Mouse (Mus musculus): Measurements from ENCODE around the gene Supt5. TPM values are rescaled to one million over a fixed set of nuclear protein-coding genes. Genes with fewer than 3 reads are reported as not detected.

Supt5 gene
- polyA plus RNA-seq, 1 experiment from 2014 or later = 31.5 TPM

GRCm38 (mm10) chr7:28280630-28281029 is 57.9 kb downstream of the Supt5 start:
- ATAC-seq (ENCODE audit: low FRiP score, low TSS enrichment) = no peak
- 68% methylated on average over 7 of the region's 7 CpGs for WGBS

DNA sequence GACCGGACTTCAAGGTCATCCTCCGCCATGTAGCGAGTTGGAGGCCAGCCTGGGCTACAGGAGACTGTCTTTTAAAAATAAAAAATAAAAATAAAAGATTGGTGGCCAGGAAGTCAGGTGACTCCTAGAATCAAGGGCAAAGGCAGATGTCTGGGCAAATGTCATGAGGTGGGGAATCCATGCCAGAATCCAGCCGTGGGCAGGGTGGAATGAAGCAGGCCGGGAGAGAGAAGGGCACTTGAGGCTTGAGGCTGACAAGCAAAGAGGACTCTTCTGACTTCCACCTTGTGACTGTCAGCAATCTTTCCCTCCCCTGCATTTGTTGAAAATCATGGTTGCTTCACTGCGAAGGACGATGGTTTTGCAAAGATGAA is 60.3 kb downstream of the Supt5 start:
- no peaks in the 10 kb centered on the region for H3K36me3 ChIP-seq (ENCODE audit: control insufficient read depth, insufficient read depth, low read length)
- peak overlapping the region; percentile 82 for H3K9ac ChIP-seq (ENCODE audit: low read length)
- no peaks in the 10 kb centered on the region for H3K27me3 ChIP-seq (ENCODE audit: control insufficient read depth, insufficient read depth, low read length)
- H3K27ac ChIP-seq (replicated peaks) = peak overlapping the region; percentile 84; the same call in 1 of the 2 replicates
- TF ChIP-seq EP300 (optimal IDR thresholded peaks at IDR 0.05) (no peak), CTCF (IDR thresholded peaks at IDR 0.05; ENCODE audit: low read depth) (no peak)
- DNase-seq (ENCODE audit: low spot score) (no peak), ATAC-seq (ENCODE audit: low FRiP score, low TSS enrichment) (no peak)
- H3K4me2 ChIP-seq (replicated peaks; ENCODE audit: low read depth) = peak overlapping the region; percentile 93
- 80% methylated on average over 7 of the region's 7 CpGs for WGBS
- H3K4me1 ChIP-seq (replicated peaks; ENCODE audit: control insufficient read depth, insufficient read depth) = 0 out of 2 replicates have a peak, but pooled peaks cover 2% of the 10 kb centered on the region
- H3K4me3 ChIP-seq (ENCODE audit: low read depth, low read length) = peak overlapping the region; percentile 68
- no peaks in the 10 kb centered on the region for H3K9me3 ChIP-seq (ENCODE audit: control insufficient read depth, low read length)

More at GRCm38 (mm10) chr7:28280630-28281029, 57.9 kb downstream of the Supt5 start:
- no peak for TF ChIP-seq EP300 (optimal IDR thresholded peaks at IDR 0.05)
- TF ChIP-seq CTCF (IDR thresholded peaks at IDR 0.05; ENCODE audit: low read depth) = no peak
- no peak overlapping the region for H3K4me3 ChIP-seq (ENCODE audit: low read depth, low read length)
- no peak for DNase-seq (ENCODE audit: low spot score)
- H3K4me1 ChIP-seq (replicated peaks; ENCODE audit: control insufficient read depth, insufficient read depth) = 0 out of 2 replicates have a peak, but pooled peaks cover 2% of the 10 kb centered on the region
- no peaks in the 10 kb centered on the region for H3K27me3 ChIP-seq (ENCODE audit: control insufficient read depth, insufficient read depth, low read length)
- no peaks in the 10 kb centered on the region for H3K9me3 ChIP-seq (ENCODE audit: control insufficient read depth, low read length)
- no peak overlapping the region for H3K9ac ChIP-seq (ENCODE audit: low read length)
- no peak overlapping the region for H3K27ac ChIP-seq (replicated peaks)
- H3K36me3 ChIP-seq (ENCODE audit: control insufficient read depth, insufficient read depth, low read length) = no peaks in the 10 kb centered on the region
- H3K4me2 ChIP-seq (replicated peaks; ENCODE audit: low read depth) = no peak overlapping the region

DNA sequence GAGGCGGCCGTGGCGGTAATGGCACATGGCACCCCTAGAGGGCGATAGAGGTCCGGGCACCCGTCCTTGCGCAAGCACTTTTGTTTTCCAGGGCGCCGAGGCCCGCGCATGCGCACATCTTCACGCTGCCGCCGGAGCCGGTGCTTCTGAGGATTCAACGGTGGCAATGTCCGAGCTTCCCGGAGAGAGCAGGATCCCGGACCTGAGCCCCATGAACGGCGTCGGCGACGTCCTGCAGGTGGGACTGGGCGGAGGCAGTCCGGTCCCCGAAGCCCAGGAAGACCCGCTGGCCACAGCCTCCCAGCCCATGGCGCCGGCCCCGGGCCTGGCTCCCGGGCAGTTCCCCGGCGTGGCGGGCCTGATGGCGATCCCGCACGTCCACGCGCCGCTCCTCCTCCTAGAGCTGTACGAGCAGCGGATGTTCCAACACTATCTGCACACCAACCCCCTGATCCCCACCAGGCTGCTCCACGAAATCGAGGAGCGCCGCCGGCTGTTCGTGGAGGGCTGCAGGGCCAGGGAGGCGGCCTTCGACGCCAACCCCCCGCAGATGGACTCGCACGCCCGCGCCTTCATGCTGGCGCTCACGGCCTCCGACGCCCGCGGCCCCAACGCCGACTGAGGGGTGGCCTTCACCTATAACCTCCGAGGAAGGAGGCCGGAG is 60.8 kb downstream of the Supt5 start, which contains the start of gene Eid2b:
Gene Eid2b, plus strand, starts transcription at position 125 of the 664 bp plus-strand sequence.
- ATAC-seq (ENCODE audit: low FRiP score, low TSS enrichment) = peak; percentile 79
- Histone ChIP-seq H3K4me2 (replicated peaks; ENCODE audit: low read depth) (peak within 1 kb of the TSS; percentile 93), H3K9ac (ENCODE audit: low read length) (peak within 1 kb of the TSS; percentile 82), H3K9me3 (ENCODE audit: control insufficient read depth, low read length) (no peaks in the 10 kb centered on the region), H3K4me3 (ENCODE audit: low read depth, low read length) (peak within 1 kb of the TSS; percentile 68), H3K36me3 (ENCODE audit: control insufficient read depth, insufficient read depth, low read length) (no peaks in the 10 kb centered on the region), H3K27ac (replicated peaks) (peak within 1 kb of the TSS; percentile 84), H3K4me1 (replicated peaks; ENCODE audit: control insufficient read depth, insufficient read depth) (0 out of 2 replicates have a peak, but pooled peaks cover 2% of the 10 kb centered on the region), H3K27me3 (ENCODE audit: control insufficient read depth, insufficient read depth, low read length) (no peaks in the 10 kb centered on the region)
- TF ChIP-seq CTCF (IDR thresholded peaks at IDR 0.05; ENCODE audit: low read depth) (peak; percentile 92), EP300 (optimal IDR thresholded peaks at IDR 0.05) (no peak)
- DNase-seq (ENCODE audit: low spot score) = peak; percentile 94
- WGBS = 2% methylated on average over 68 of the region's 68 CpGs

DNA sequence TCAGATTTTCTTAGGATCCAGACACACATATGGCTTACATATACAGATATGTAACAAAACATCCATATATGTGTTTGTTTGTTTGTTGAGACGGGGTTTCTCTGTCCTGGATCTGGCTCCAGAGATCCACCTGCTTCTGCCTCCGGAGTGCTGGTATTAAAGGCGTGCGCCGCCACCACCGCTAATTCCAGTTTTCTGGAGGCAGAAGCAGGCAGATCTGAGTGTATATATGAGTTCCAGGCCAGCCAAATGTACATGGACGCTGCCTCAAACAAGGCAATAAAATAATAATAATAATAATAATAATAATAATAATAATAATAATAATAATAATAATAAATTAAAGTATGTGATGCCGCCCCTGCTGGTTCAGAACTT is 61.3 kb downstream of the Supt5 start:
- H3K27ac ChIP-seq (replicated peaks) = no peak overlapping the region
- H3K27me3 ChIP-seq (ENCODE audit: control insufficient read depth, insufficient read depth, low read length) = no peaks in the 10 kb centered on the region
- H3K4me1 ChIP-seq (replicated peaks; ENCODE audit: control insufficient read depth, insufficient read depth) = 0 out of 2 replicates have a peak, but pooled peaks cover 2% of the 10 kb centered on the region
- TF ChIP-seq CTCF (IDR thresholded peaks at IDR 0.05; ENCODE audit: low read depth) (no peak), EP300 (optimal IDR thresholded peaks at IDR 0.05) (no peak)
- H3K9me3 ChIP-seq (ENCODE audit: control insufficient read depth, low read length) = no peaks in the 10 kb centered on the region
- WGBS = 59% methylated on average over 8 of the region's 8 CpGs
- no peaks in the 10 kb centered on the region for H3K36me3 ChIP-seq (ENCODE audit: control insufficient read depth, insufficient read depth, low read length)
- no peak for DNase-seq (ENCODE audit: low spot score)
- no peak overlapping the region for H3K4me2 ChIP-seq (replicated peaks; ENCODE audit: low read depth)
- no peak for ATAC-seq (ENCODE audit: low FRiP score, low TSS enrichment)
- no peak overlapping the region for H3K9ac ChIP-seq (ENCODE audit: low read length)
- H3K4me3 ChIP-seq (ENCODE audit: low read depth, low read length) = no peak overlapping the region

GRCm38 (mm10) chr7:28271761-28272160 is 66.8 kb downstream of the Supt5 start:
- no peak overlapping the region for H3K4me3 ChIP-seq (ENCODE audit: low read depth, low read length)
- no peak overlapping the region for H3K9ac ChIP-seq (ENCODE audit: low read length)
- H3K27me3 ChIP-seq (ENCODE audit: control insufficient read depth, insufficient read depth, low read length) = no peaks in the 10 kb centered on the region
- H3K4me1 ChIP-seq (replicated peaks; ENCODE audit: control insufficient read depth, insufficient read depth) = no peaks in the 10 kb centered on the region
- H3K27ac ChIP-seq (replicated peaks) = no peak overlapping the region
- TF ChIP-seq EP300 (optimal IDR thresholded peaks at IDR 0.05) (no peak), CTCF (IDR thresholded peaks at IDR 0.05; ENCODE audit: low read depth) (peak; percentile 47)
- no peak overlapping the region for H3K4me2 ChIP-seq (replicated peaks; ENCODE audit: low read depth)
- no peak for ATAC-seq (ENCODE audit: low FRiP score, low TSS enrichment)
- no peaks in the 10 kb centered on the region for H3K9me3 ChIP-seq (ENCODE audit: control insufficient read depth, low read length)
- no peak for DNase-seq (ENCODE audit: low spot score)
- H3K36me3 ChIP-seq (ENCODE audit: control insufficient read depth, insufficient read depth, low read length) = no peaks in the 10 kb centered on the region
- 69% methylated on average over 3 of the region's 3 CpGs for WGBS

DNA sequence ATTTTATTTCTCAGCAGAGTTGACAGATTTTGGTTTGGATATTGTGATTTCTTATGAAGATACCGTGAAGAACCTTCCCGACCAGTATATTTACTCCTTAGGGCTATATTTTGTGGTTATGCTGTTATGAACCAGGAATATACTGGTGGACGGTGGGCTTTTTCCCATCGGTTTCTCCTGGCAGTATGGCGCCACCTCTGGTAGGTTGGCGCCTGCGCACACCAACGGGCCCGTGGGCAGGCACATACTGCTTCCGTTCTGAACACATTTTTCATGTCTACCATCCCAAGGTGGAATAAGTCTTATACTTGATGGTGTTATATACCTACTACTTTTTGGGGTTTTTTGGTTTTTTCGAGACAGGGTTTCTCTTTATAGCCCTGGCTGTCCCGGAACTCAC is 69.2 kb downstream of the Supt5 start:
- Histone ChIP-seq H3K4me2 (replicated peaks; ENCODE audit: low read depth) (no peak overlapping the region), H3K4me1 (replicated peaks; ENCODE audit: control insufficient read depth, insufficient read depth) (no peaks in the 10 kb centered on the region), H3K9me3 (ENCODE audit: control insufficient read depth, low read length) (no peaks in the 10 kb centered on the region), H3K27me3 (ENCODE audit: control insufficient read depth, insufficient read depth, low read length) (no peaks in the 10 kb centered on the region), H3K9ac (ENCODE audit: low read length) (no peak overlapping the region), H3K27ac (replicated peaks) (no peak overlapping the region), H3K4me3 (ENCODE audit: low read depth, low read length) (no peak overlapping the region), H3K36me3 (ENCODE audit: control insufficient read depth, insufficient read depth, low read length) (no peaks in the 10 kb centered on the region)
- ATAC-seq (ENCODE audit: low FRiP score, low TSS enrichment) (no peak), DNase-seq (ENCODE audit: low spot score) (no peak)
- no peak for TF ChIP-seq EP300 (optimal IDR thresholded peaks at IDR 0.05)
- TF ChIP-seq CTCF (IDR thresholded peaks at IDR 0.05; ENCODE audit: low read depth) = peak; percentile 54
- WGBS = 91% methylated on average over 12 of the region's 12 CpGs

Data from stomach, postnatal 0 days (tissue).